Mouse (Mus musculus) kidney, embryonic 14.5 days (tissue): ENCODE measurements at regions not wholly inside any gene's neighbourhood (a gene's known extent, or its start where the extent isn't known, plus 50 kb on each side); places are given as distances from the start of the nearest gene placed in this dataset.

ENCODE experiments used
- ATAC-seq: fragments of 200-750 bp; cut with Nextera tagmentation; 2 replicates; pipeline ENCODE4 v1.8.0; 2017; ENCODE audit warnings: moderate number of reproducible peaks, mild to moderate bottlenecking, moderate TSS enrichment, moderate library complexity; ENCODE audit not compliant: low FRiP score, low TSS enrichment
- H3K27ac ChIP-seq: fragments of 300-500 bp; sonication (generic); 2 replicates; pipeline ENCODE4 v1.5.1; 2014; ENCODE audit warnings: low read depth, mild to moderate bottlenecking, low read length, moderate library complexity, mixed read lengths
- H3K27me3 ChIP-seq: fragments of 300-500 bp; sonication (generic); 2 replicates; pipeline ENCODE4 v1.6.1; 2014; ENCODE audit warnings: mild to moderate bottlenecking, low read length; ENCODE audit not compliant: control insufficient read depth, insufficient read depth
- H3K36me3 ChIP-seq: fragments of 300-500 bp; sonication (generic); 2 replicates; pipeline ENCODE4 v1.6.1; 2014; ENCODE audit warnings: low read length, mixed read lengths; ENCODE audit not compliant: control insufficient read depth, insufficient read depth
- H3K4me1 ChIP-seq: fragments of 300-500 bp; sonication (generic); 2 replicates; pipeline ENCODE4 v1.6.1; 2014; ENCODE audit warnings: low read length, mixed read lengths; ENCODE audit not compliant: control insufficient read depth, insufficient read depth
- H3K4me2 ChIP-seq: fragments of 300-500 bp; sonication (generic); replicated peaks from 2 replicates; pipeline ENCODE4 v1.6.1; 2014; ENCODE audit warnings: low read depth, mild to moderate bottlenecking, low read length
- H3K4me3 ChIP-seq: fragments of 300-500 bp; sonication (generic); 2 replicates; pipeline ENCODE4 v1.5.1; 2014; ENCODE audit warnings: mild to moderate bottlenecking, low read length
- H3K9ac ChIP-seq: fragments of 300-500 bp; sonication (generic); 2 replicates; pipeline ENCODE4 v1.6.1; 2014; ENCODE audit warnings: low read depth, mild to moderate bottlenecking, low read length, moderate library complexity
- H3K9me3 ChIP-seq: fragments of 300-500 bp; sonication (generic); 2 replicates; pipeline ENCODE4 v1.6.1; 2016; ENCODE audit warnings: low read length; ENCODE audit not compliant: control insufficient read depth
- WGBS: fragments of 180-500 bp; shearing (Covaris S2); extraction: QIAGEN DNeasy Blood & Tissue Kit; methylation state at CpG from one replicate; pipeline ENCODE4 v1.1.7; 2014; 5-methylcytosine and 5-hydroxymethylcytosine counted together

DNA sequence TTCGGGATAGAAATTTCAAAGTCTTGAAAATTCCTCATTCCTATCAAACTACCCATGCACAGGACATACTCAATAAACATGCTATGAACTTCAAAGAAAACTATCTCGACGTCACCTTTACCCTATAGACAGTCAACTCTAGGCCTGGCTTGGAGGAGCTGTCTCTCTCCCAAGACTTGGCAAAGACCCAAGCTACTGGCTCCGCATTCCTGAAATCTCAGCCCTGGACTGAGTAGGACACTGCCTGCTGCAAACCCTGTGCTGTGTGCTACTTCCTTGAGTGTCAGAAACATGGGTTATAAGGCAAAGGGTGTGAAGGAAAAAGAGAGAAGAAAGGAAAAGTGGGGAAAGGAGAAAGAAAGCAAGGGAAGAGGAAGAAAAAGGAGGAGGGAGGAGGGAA is 296.6 kb upstream of the Zfp462 start:
- 0 out of 2 replicates have a peak, but pooled peaks have one; percentile 46 for ATAC-seq
- H3K9ac ChIP-seq = no peak overlapping the region
- H3K4me2 ChIP-seq = no peak overlapping the region
- no peaks in the 10 kb centered on the region for H3K36me3 ChIP-seq
- H3K4me1 ChIP-seq = no peaks in the 10 kb centered on the region; the same call in 1 of the 2 replicates
- no peak overlapping the region for H3K4me3 ChIP-seq
- no peaks in the 10 kb centered on the region for H3K27me3 ChIP-seq
- 74% methylated on average over 4 of the region's 4 CpGs for whole genome bisulfite sequencing
- no peak overlapping the region for H3K27ac ChIP-seq
- H3K9me3 ChIP-seq = no peaks in the 10 kb centered on the region

DNA sequence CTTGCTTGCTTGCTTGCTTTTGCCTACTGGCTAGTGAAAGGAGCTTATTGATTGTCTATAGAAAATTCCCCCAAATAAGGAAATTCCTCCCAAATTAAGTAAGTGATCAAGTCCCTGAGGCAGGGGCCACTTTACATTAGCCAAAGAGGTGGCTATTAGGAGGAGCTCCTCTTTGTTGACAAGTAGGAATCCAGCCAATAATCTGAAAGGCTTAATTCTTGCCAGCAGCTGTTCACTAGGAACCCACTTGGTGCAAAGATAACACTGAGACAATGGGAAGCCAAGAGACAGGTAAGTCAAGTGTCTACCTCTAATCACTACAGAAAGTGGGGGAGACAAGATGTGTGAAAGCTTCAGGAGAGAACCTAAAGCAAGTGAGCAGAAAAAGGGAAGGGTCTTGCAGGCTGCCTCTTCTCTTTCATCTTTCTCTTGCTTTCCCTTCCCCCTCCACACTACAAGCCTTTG is 293.2 kb upstream of the Zfp462 start:
- Histone ChIP-seq H3K27me3 (no peaks in the 10 kb centered on the region), H3K4me3 (no peak overlapping the region), H3K9ac (no peak overlapping the region), H3K4me1 (no peaks in the 10 kb centered on the region; the same call in 1 of the 2 replicates), H3K36me3 (no peaks in the 10 kb centered on the region), H3K9me3 (no peaks in the 10 kb centered on the region), H3K4me2 (no peak overlapping the region), H3K27ac (no peak overlapping the region)
- no peak for ATAC-seq

DNA sequence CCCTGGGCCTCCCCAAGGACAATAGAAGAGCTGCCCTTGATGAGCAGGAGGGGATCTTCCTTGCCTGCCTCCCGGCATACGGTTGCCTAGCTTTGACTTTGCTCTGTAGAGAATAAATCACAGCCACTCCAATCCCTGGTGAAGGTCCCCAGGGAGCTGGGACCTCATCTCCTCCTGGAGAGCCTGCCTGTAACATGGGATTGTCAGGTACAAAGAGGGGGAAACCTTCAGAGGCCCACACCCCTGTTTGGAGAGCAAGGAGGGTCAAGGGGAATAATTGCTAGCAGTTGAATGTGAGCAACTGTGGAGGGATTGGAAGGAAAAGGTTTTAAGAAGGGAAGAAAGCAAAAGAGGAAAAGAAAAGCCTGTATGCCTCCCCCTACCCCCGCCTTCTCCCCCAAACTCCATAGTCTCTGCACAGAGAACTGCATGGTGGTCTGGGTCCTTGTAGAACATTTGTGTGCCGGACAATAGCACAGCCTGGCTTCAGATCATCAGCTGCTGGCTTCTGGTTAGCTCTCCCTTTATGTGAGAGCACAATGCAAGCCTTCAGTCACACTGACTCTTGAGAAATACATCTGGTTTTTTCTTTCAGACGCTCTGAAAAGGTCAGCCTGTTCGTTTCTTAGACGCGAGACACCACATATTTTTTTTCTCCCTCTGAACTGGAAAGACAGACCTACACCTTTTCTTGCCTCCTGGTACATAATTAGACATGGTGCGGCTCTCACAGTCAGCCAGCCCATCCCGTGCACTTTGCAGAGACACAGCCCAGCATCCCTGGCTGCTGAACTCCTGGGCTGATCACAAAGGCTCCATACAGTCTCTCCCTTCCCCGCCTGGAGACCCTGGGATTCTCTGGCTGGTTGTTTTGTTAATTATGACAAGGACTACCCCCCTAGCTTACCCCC is 292.5 kb upstream of the Zfp462 start:
- Histone ChIP-seq H3K9me3 (no peaks in the 10 kb centered on the region), H3K4me3 (no peak overlapping the region), H3K4me2 (no peak overlapping the region), H3K27me3 (no peaks in the 10 kb centered on the region), H3K9ac (no peak overlapping the region), H3K4me1 (no peaks in the 10 kb centered on the region; the same call in 1 of the 2 replicates), H3K36me3 (no peaks in the 10 kb centered on the region), H3K27ac (no peak overlapping the region)
- no peak for ATAC-seq
- 51% methylated on average over 11 of the region's 11 CpGs for WGBS

DNA sequence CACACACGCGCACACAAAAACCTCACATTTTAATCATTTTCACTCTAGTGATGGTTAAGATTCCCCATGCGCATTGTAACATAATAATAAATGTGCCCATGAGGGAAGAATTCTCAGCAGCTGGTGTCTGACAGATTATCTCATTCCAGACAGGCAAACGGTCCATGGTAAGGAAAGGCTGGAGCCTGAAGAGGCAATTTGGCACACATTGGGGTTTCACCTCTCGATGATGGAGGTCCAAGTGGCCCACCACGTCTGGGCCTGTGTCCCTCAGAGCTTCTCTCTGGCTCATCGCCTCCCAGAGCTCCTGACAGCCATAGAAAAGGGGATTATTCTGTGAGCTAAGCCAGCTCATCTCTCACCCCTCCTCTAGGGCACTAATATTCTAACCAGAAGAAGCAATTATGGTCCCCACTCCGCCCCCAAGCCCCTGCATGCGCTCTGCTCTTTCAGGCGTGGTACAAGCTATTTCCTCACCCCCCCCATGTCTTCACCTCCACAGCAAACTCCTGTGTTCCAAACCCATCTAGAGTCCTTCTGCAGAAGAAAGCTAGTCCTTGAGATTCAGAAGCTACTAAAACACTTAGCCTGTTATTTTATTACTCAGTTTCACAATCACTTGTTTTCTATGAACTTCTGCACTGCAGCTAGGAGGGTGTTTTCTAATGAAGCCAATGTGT is 291.6 kb upstream of the Zfp462 start:
- Histone ChIP-seq H3K27ac (no peak overlapping the region), H3K4me2 (no peak overlapping the region), H3K4me3 (no peak overlapping the region), H3K36me3 (no peaks in the 10 kb centered on the region), H3K27me3 (no peaks in the 10 kb centered on the region), H3K9me3 (no peaks in the 10 kb centered on the region), H3K4me1 (no peaks in the 10 kb centered on the region; the same call in 1 of the 2 replicates), H3K9ac (no peak overlapping the region)
- ATAC-seq = no peak
- 72% methylated on average over 10 of the region's 10 CpGs for WGBS
